Mouse (Mus musculus): ENCODE measurements at regions not wholly inside any gene's neighbourhood (a gene's known extent, or its start where the extent isn't known, plus 50 kb on each side); places are given as distances from the start of the nearest gene placed in this dataset.

GRCm38 (mm10) chr8:30570547-30570946 is 2858.0 kb upstream of the 5930422O12Rik start:
- no peak overlapping the region for H3K4me3 ChIP-seq (ENCODE audit: insufficient read depth in 1 of 2, low read depth in 1 of 2, low read length in 2 of 2, poor library complexity in 1 of 2, severe bottlenecking in 1 of 2)
- no peak for DNase-seq (ENCODE audit: low read depth, low spot score)

GRCm38 (mm10) chr8:30587508-30587907 is 2841.0 kb upstream of the 5930422O12Rik start:
- TF ChIP-seq ZNF384 (IDR thresholded peaks at IDR 0.05; ENCODE audit: low read depth, low read length), result no peak
- peak; percentile 55; the same call in 1 of the 2 replicates for TF ChIP-seq CHD2 (IDR thresholded peaks at IDR 0.05; ENCODE audit: low read depth, low read length)
- H3K4me1 ChIP-seq (ENCODE audit: control insufficient read depth in 2 of 2, insufficient read depth in 2 of 2, low read length in 2 of 2, poor library complexity in 1 of 2), result no peaks in the 10 kb centered on the region
- DNase-seq (ENCODE audit: low read depth, low spot score), result no peak
- H3K9ac ChIP-seq (ENCODE audit: insufficient read depth, low read depth, low read length, poor library complexity, severe bottlenecking), result no peak overlapping the region
- in situ Hi-C loops (cut with MboI; ENCODE audit: low sequenced_read_pairs in 2 of 2, unreplicated experiment in 2 of 2), result no loop called here
- H3K9me3 ChIP-seq (ENCODE audit: control insufficient read depth, insufficient read depth, low read depth, low read length), result no peaks in the 10 kb centered on the region
- no peak overlapping the region for H3K4me3 ChIP-seq (ENCODE audit: insufficient read depth in 1 of 2, low read depth in 1 of 2, low read length in 2 of 2, poor library complexity in 1 of 2, severe bottlenecking in 1 of 2)
- no peak overlapping the region for H3K27ac ChIP-seq (ENCODE audit: insufficient read depth, low read depth, low read length, poor library complexity, severe bottlenecking)
- H3K36me3 ChIP-seq (ENCODE audit: control insufficient read depth, insufficient read depth, low read length, poor library complexity, severe bottlenecking), result no peaks in the 10 kb centered on the region

More at GRCm38 (mm10) chr8:30570547-30570946, 2858.0 kb upstream of the 5930422O12Rik start:
- Histone ChIP-seq H3K9ac (ENCODE audit: insufficient read depth, low read depth, low read length, poor library complexity, severe bottlenecking) (no peak overlapping the region), H3K27ac (ENCODE audit: insufficient read depth, low read depth, low read length, poor library complexity, severe bottlenecking) (no peak overlapping the region), H3K4me1 (ENCODE audit: control insufficient read depth in 2 of 2, insufficient read depth in 2 of 2, low read length in 2 of 2, poor library complexity in 1 of 2) (no peaks in the 10 kb centered on the region), H3K9me3 (ENCODE audit: control insufficient read depth, insufficient read depth, low read depth, low read length) (no peaks in the 10 kb centered on the region), H3K36me3 (ENCODE audit: control insufficient read depth, insufficient read depth, low read length, poor library complexity, severe bottlenecking) (no peaks in the 10 kb centered on the region)
- TF ChIP-seq ZNF384 (IDR thresholded peaks at IDR 0.05; ENCODE audit: low read depth, low read length) (no peak), ZC3H11A (IDR thresholded peaks at IDR 0.05; ENCODE audit: borderline replicate concordance, low read depth, low read length) (no peak), HCFC1 (IDR thresholded peaks at IDR 0.05; ENCODE audit: borderline replicate concordance, insufficient read depth, low read length) (no peak), MAFK (IDR thresholded peaks at IDR 0.05; ENCODE audit: insufficient read depth, low read depth, low read length) (no peak), CHD2 (IDR thresholded peaks at IDR 0.05; ENCODE audit: low read depth, low read length) (no peak)
- in situ Hi-C loops (cut with MboI; ENCODE audit: low sequenced_read_pairs in 2 of 2, unreplicated experiment in 2 of 2), result no loop called here

GRCm38 (mm10) chr8:30602421-30602820 is 2826.1 kb upstream of the 5930422O12Rik start:
- Histone ChIP-seq H3K36me3 (ENCODE audit: control insufficient read depth, insufficient read depth, low read length, poor library complexity, severe bottlenecking) (no peaks in the 10 kb centered on the region), H3K27ac (ENCODE audit: insufficient read depth, low read depth, low read length, poor library complexity, severe bottlenecking) (no peak overlapping the region), H3K4me1 (ENCODE audit: control insufficient read depth in 2 of 2, insufficient read depth in 2 of 2, low read length in 2 of 2, poor library complexity in 1 of 2) (no peaks in the 10 kb centered on the region), H3K4me3 (ENCODE audit: insufficient read depth in 1 of 2, low read depth in 1 of 2, low read length in 2 of 2, poor library complexity in 1 of 2, severe bottlenecking in 1 of 2) (no peak overlapping the region), H3K9ac (ENCODE audit: insufficient read depth, low read depth, low read length, poor library complexity, severe bottlenecking) (no peak overlapping the region), H3K9me3 (ENCODE audit: control insufficient read depth, insufficient read depth, low read depth, low read length) (no peaks in the 10 kb centered on the region)
- no peak for TF ChIP-seq MAFK (IDR thresholded peaks at IDR 0.05; ENCODE audit: insufficient read depth, low read depth, low read length)
- no peak for TF ChIP-seq ZC3H11A (IDR thresholded peaks at IDR 0.05; ENCODE audit: borderline replicate concordance, low read depth, low read length)
- no peak for TF ChIP-seq HCFC1 (IDR thresholded peaks at IDR 0.05; ENCODE audit: borderline replicate concordance, insufficient read depth, low read length)
- no peak for TF ChIP-seq ZNF384 (IDR thresholded peaks at IDR 0.05; ENCODE audit: low read depth, low read length)
- TF ChIP-seq CHD2 (IDR thresholded peaks at IDR 0.05; ENCODE audit: low read depth, low read length), result no peak
- in situ Hi-C loops (cut with MboI; ENCODE audit: low sequenced_read_pairs in 2 of 2, unreplicated experiment in 2 of 2), result no loop called here
- no peak for DNase-seq (ENCODE audit: low read depth, low spot score)

- no peak overlapping the region for H3K9ac ChIP-seq (ENCODE audit: insufficient read depth, low read depth, low read length, poor library complexity, severe bottlenecking)
- in situ Hi-C loops (cut with MboI; ENCODE audit: low sequenced_read_pairs in 2 of 2, unreplicated experiment in 2 of 2), result no loop called here
- no peak overlapping the region for H3K27ac ChIP-seq (ENCODE audit: insufficient read depth, low read depth, low read length, poor library complexity, severe bottlenecking)
- H3K4me1 ChIP-seq (ENCODE audit: control insufficient read depth in 2 of 2, insufficient read depth in 2 of 2, low read length in 2 of 2, poor library complexity in 1 of 2), result no peaks in the 10 kb centered on the region
- DNase-seq (ENCODE audit: low read depth, low spot score), result no peak
- H3K36me3 ChIP-seq (ENCODE audit: control insufficient read depth, insufficient read depth, low read length, poor library complexity, severe bottlenecking), result no peaks in the 10 kb centered on the region
- no peak overlapping the region for H3K4me3 ChIP-seq (ENCODE audit: insufficient read depth in 1 of 2, low read depth in 1 of 2, low read length in 2 of 2, poor library complexity in 1 of 2, severe bottlenecking in 1 of 2)
- TF ChIP-seq MAFK (IDR thresholded peaks at IDR 0.05; ENCODE audit: insufficient read depth, low read depth, low read length) (no peak), HCFC1 (IDR thresholded peaks at IDR 0.05; ENCODE audit: borderline replicate concordance, insufficient read depth, low read length) (no peak), ZNF384 (IDR thresholded peaks at IDR 0.05; ENCODE audit: low read depth, low read length) (no peak)
- H3K9me3 ChIP-seq (ENCODE audit: control insufficient read depth, insufficient read depth, low read depth, low read length), result no peaks in the 10 kb centered on the region
Observed at GRCm38 (mm10) chr8:30630332-30630731, 2798.2 kb upstream of the 5930422O12Rik start.

- in situ Hi-C loops (cut with MboI; ENCODE audit: low sequenced_read_pairs in 2 of 2, unreplicated experiment in 2 of 2), result no loop called here
- Histone ChIP-seq H3K4me1 (ENCODE audit: control insufficient read depth in 2 of 2, insufficient read depth in 2 of 2, low read length in 2 of 2, poor library complexity in 1 of 2) (no peaks in the 10 kb centered on the region), H3K27ac (ENCODE audit: insufficient read depth, low read depth, low read length, poor library complexity, severe bottlenecking) (no peak overlapping the region), H3K9ac (ENCODE audit: insufficient read depth, low read depth, low read length, poor library complexity, severe bottlenecking) (no peak overlapping the region), H3K36me3 (ENCODE audit: control insufficient read depth, insufficient read depth, low read length, poor library complexity, severe bottlenecking) (no peaks in the 10 kb centered on the region), H3K4me3 (ENCODE audit: insufficient read depth in 1 of 2, low read depth in 1 of 2, low read length in 2 of 2, poor library complexity in 1 of 2, severe bottlenecking in 1 of 2) (no peak overlapping the region), H3K9me3 (ENCODE audit: control insufficient read depth, insufficient read depth, low read depth, low read length) (no peaks in the 10 kb centered on the region)
- no peak for DNase-seq (ENCODE audit: low read depth, low spot score)
- no peak for TF ChIP-seq MAFK (IDR thresholded peaks at IDR 0.05; ENCODE audit: insufficient read depth, low read depth, low read length)
- no peak for TF ChIP-seq ZC3H11A (IDR thresholded peaks at IDR 0.05; ENCODE audit: borderline replicate concordance, low read depth, low read length)
- TF ChIP-seq ZNF384 (IDR thresholded peaks at IDR 0.05; ENCODE audit: low read depth, low read length), result no peak
- TF ChIP-seq HCFC1 (IDR thresholded peaks at IDR 0.05; ENCODE audit: borderline replicate concordance, insufficient read depth, low read length), result no peak
- TF ChIP-seq CHD2 (IDR thresholded peaks at IDR 0.05; ENCODE audit: low read depth, low read length), result no peak
Observed at GRCm38 (mm10) chr8:30636791-30637190, 2791.7 kb upstream of the 5930422O12Rik start.
